Mouse (Mus musculus) layer of hippocampus, adult 11-12 months (tissue): ENCODE measurements around the gene Smarca5.

Source experiments
- DNase-seq: peaks from one replicate; pipeline ENCODE4 v3.0.0; 2022; ENCODE audit warnings: low spot score

Smarca5 gene

GRCm38 (mm10) chr8:80669277-80669901 lies 69.9 kb downstream of the Smarca5 start:
- DNase-seq, result no peak

GRCm38 (mm10) chr8:80663476-80663875 lies 75.8 kb downstream of the Smarca5 start:
- DNase-seq, result no peak

DNA sequence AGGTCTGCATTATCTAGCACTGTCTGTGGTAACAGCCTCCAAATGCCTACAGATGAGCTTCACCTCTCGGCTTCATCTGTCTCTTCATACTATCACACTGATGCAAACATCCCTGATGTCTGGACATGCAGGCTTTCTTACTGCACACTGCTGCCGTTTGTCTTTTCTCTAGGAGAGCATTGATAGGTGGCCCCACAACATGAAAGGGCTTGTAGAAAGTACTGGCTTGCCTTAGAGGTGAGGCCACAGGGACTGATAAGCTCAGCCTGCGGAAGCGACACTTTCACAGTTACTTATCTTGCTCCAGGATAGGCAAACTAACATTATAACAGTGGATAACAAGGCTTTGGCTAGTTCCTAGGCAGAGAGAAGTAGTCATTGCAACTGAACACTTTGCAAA lies 78.2 kb downstream of the Smarca5 start:
- DNase-seq, result no peak

GRCm38 (mm10) chr8:80657639-80658038 lies 81.7 kb downstream of the Smarca5 start:
- DNase-seq, result no peak
